Mouse (Mus musculus) bone marrow macrophage, adult 2 months (primary cell): ENCODE results near the gene Stx18. TPM values are rescaled to one million over a fixed set of nuclear protein-coding genes. Genes with fewer than 3 reads are reported as not detected.

Experiments used
- H3K27ac ChIP-seq: 2 replicates; pipeline ENCODE4 v1.5.1; 2012; ENCODE audit warnings: low read depth, low read length; ENCODE audit not compliant: insufficient read depth
- H3K4me1 ChIP-seq: 2 replicates; pipeline ENCODE4 v1.6.1; 2012; ENCODE audit warnings: low read length; ENCODE audit not compliant: control insufficient read depth, insufficient read depth
- H3K4me3 ChIP-seq: 2 replicates; pipeline ENCODE4 v1.5.1; 2012; ENCODE audit warnings: mild to moderate bottlenecking, low read length, moderate library complexity; ENCODE audit not compliant: insufficient read depth
- CTCF ChIP-seq: IDR thresholded peaks from 2 replicates; pipeline ENCODE4 v1.5.1; 2012; ENCODE audit warnings: low read depth, mild to moderate bottlenecking, low read length, moderate library complexity
- POLR2A ChIP-seq: IDR thresholded peaks from 2 replicates; pipeline ENCODE4 v1.6.1; 2012; ENCODE audit warnings: mild to moderate bottlenecking, low read depth, low read length, borderline replicate concordance
- polyA plus RNA-seq: library from polyadenylated mRNA; stranded (reverse); fragments of >200 nt; gene quantifications from 2 replicates; pipeline ENCODE4 v1.2.4, GENCODE M21; 2012; ENCODE audit not compliant: missing spikeins, insufficient read depth, insufficient read length

Gene Stx18
- polyA plus RNA-seq, 1 experiment, result 26.4 TPM

GRCm38 (mm10) chr5:38121699-38122098, 83.2 kb downstream of the Stx18 start:
- H3K4me1 ChIP-seq, result no peaks in the 10 kb centered on the region
- H3K27ac ChIP-seq, result no peak overlapping the region
- H3K4me3 ChIP-seq, result no peak overlapping the region
- TF ChIP-seq CTCF (no peak), POLR2A (no peak)

- Histone ChIP-seq H3K27ac (no peak overlapping the region), H3K4me3 (no peak overlapping the region), H3K4me1 (no peaks in the 10 kb centered on the region)
- TF ChIP-seq CTCF, result no peak
- TF ChIP-seq POLR2A, result no peak
These were observed 88.2 kb downstream of the Stx18 start for GRCm38 (mm10) chr5:38126519-38127306.

DNA sequence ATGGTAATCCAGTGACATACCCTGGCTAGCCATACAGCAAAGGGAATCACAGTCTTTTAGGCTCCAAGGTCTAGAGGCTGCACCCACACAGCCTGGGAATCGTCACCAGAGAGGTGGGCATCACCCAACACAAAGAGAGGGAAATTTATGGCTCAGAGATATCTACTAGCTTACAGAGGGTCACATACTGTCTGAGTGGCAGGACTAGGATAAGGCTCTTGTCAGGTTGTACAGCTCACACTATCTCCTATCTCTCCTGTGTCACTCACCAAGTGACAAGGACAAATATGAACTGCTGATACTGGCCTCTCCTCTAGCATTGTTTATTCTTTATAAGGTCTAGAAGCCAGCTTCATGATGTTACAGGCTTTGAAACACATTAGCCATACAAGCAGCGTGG, 90.8 kb downstream of the Stx18 start:
- H3K27ac ChIP-seq, result no peak overlapping the region
- no peak overlapping the region for H3K4me3 ChIP-seq
- no peaks in the 10 kb centered on the region for H3K4me1 ChIP-seq
- TF ChIP-seq POLR2A (no peak), CTCF (no peak)

- Histone ChIP-seq H3K27ac (no peak overlapping the region), H3K4me1 (no peaks in the 10 kb centered on the region), H3K4me3 (no peak overlapping the region)
- TF ChIP-seq CTCF (no peak), POLR2A (no peak)
These were observed 97.7 kb downstream of the Stx18 start for GRCm38 (mm10) chr5:38136247-38136646.

GRCm38 (mm10) chr5:38137163-38137562, 98.6 kb downstream of the Stx18 start:
- Histone ChIP-seq H3K4me1 (no peaks in the 10 kb centered on the region), H3K27ac (no peak overlapping the region), H3K4me3 (no peak overlapping the region)
- TF ChIP-seq POLR2A, result no peak
- TF ChIP-seq CTCF, result no peak

GRCm38 (mm10) chr5:38140893-38141292, 102.4 kb downstream of the Stx18 start:
- TF ChIP-seq CTCF (no peak), POLR2A (no peak)
- Histone ChIP-seq H3K4me3 (no peak overlapping the region), H3K4me1 (no peaks in the 10 kb centered on the region), H3K27ac (no peak overlapping the region)

GRCm38 (mm10) chr5:38146524-38146923, 108.0 kb downstream of the Stx18 start:
- no peak for TF ChIP-seq POLR2A
- TF ChIP-seq CTCF, result no peak
- Histone ChIP-seq H3K4me3 (no peak overlapping the region), H3K4me1 (no peaks in the 10 kb centered on the region), H3K27ac (no peak overlapping the region)

- no peak overlapping the region for H3K4me3 ChIP-seq
- no peak overlapping the region for H3K27ac ChIP-seq
- no peaks in the 10 kb centered on the region for H3K4me1 ChIP-seq
- no peak for TF ChIP-seq CTCF
- TF ChIP-seq POLR2A, result no peak
These were observed 112.7 kb downstream of the Stx18 start for GRCm38 (mm10) chr5:38151264-38151663.

GRCm38 (mm10) chr5:38152201-38153108, 113.9 kb downstream of the Stx18 start:
- H3K4me3 ChIP-seq, result no peak overlapping the region
- no peaks in the 10 kb centered on the region for H3K4me1 ChIP-seq
- H3K27ac ChIP-seq, result no peak overlapping the region
- TF ChIP-seq POLR2A (no peak), CTCF (no peak)

DNA sequence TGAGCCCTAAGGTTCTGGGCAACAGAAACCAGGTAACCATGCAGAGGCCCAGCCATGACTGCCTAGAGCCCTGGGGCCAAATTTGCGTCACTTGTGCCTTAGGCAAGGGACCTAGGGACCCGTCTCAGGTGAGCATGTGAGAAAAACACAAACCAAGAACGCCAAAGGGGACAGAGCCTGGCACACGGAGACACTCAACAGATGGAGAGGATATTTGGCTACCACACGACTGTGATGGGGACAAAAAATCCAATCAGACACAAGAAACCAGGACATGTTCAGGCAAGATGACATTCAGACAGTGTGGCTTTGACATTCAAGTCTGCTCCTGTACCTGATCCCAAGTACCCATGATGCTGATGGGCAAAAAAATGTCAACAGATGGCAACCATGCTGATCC, 115.1 kb downstream of the Stx18 start:
- no peak overlapping the region for H3K27ac ChIP-seq
- TF ChIP-seq CTCF, result no peak
- TF ChIP-seq POLR2A, result no peak
- no peak overlapping the region for H3K4me3 ChIP-seq
- no peaks in the 10 kb centered on the region for H3K4me1 ChIP-seq
